Mouse (Mus musculus): ENCODE results near the gene Usp10.

Gene Usp10

DNA sequence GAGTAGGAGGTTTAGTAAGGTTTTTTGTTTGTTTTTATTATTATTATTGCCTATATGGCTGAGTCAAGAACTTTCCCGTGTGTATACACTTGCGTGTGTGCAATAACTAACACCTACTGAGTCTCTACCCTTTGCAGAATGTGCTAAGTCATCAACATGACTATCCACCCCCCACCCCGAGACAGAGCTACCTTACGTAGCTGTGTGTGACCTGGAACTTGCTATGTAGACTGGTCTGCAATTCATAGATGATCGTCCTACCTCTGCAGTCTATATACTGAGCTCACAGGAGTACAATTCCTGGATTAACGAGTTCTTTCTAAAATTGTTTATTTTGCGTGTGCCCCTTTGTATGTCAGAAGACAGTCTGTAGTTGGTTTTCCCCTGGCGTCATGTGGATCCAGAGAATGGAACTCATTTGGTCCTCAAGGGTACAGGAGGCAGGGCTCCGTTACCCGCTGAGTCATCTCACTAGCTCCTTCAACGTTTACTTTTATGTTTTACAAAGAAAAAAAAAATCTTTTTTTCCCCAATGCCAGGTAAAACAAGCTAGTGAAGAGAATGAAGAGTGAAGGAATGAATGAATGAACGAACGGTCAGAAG lies at the start of gene Usp10:
Gene Usp10, plus strand, starts transcription at position 417 of the 603 bp plus-strand sequence.
- in situ Hi-C loops (cut with MboI, MseI): loop anchor here (5.0 kb wide), 1 partner anchor 483 kb away; no protein-coding TSS in a partner anchor

GRCm38 (mm10) chr8:119861706-119862389 lies 48.3 kb upstream of the Usp10 start, which contains the start of gene Klhl36:
Gene Klhl36 (plus strand): TSS chr8:119862266.
- in situ Hi-C loops (cut with MboI, MseI): no loop called here

GRCm38 (mm10) chr8:119862390-119862734 lies 47.8 kb upstream of the Usp10 start:
- in situ Hi-C loops (cut with MboI, MseI): no loop called here

DNA sequence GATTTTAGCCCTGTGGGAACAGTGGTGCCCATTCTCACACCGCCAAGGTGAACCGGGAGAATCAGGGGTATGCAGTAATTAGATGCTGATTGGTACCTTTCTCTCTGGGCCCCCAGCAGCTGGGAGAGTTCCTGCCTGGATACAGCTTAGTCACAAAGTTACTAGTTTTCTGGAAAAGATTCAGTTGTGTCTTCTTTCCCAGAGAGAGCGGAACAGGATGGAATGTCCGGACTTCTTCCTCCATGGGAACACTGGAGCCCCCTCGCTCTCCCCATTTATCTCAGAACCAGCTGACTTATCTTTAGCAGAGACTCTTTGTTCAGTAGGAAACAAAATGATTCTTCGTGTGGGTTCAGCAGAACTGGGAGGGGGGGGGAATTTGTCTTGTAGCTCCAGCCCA lies 47.4 kb upstream of the Usp10 start:
- in situ Hi-C loops (cut with MboI, MseI): no loop called here

DNA sequence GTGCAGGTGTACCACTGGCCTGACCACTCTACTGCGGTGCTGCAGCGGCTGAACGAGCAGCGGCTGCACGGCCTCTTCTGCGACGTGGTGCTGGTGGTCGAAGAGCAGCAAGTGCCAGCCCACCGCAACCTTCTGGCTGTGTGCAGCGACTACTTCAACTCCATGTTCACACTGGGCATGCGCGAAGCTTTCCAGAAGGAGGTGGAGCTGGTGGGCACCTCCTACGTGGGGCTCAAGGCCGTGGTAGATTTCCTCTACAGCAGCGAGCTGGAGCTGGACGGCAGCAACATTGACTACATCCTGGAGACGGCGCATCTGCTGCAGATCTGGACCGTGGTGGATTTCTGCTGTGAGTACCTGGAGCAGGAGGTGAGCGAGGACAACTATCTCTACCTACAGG lies 40.5 kb upstream of the Usp10 start:
- in situ Hi-C loops (cut with MboI, MseI): no loop called here

GRCm38 (mm10) chr8:119873181-119873580 lies 37.0 kb upstream of the Usp10 start:
- in situ Hi-C loops (cut with MboI, MseI): no loop called here

- in situ Hi-C loops (cut with MboI, MseI): no loop called here
Observed at GRCm38 (mm10) chr8:119881301-119881700, 28.9 kb upstream of the Usp10 start.

DNA sequence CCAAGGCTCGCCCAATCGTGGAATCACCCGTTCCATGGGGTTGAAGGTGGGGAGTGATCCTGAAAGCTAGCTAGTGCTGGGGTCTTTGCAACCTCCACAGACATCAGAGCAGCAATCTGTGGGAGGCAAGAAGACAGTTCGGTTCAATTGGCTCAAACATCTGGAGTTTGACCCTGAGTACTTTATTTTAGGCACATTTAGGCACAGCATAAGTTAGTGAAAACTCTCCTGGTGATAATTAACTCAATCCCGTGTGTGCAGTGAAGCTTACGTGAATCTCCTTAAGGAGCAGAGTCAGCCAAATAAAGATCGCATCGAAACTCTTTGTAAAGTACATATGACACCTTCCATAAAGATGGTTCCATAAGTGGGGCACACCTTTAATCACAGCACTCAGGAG lies 28.2 kb upstream of the Usp10 start:
- in situ Hi-C loops (cut with MboI, MseI): no loop called here

GRCm38 (mm10) chr8:119883281-119883680 lies 26.9 kb upstream of the Usp10 start:
- in situ Hi-C loops (cut with MboI, MseI): no loop called here

DNA sequence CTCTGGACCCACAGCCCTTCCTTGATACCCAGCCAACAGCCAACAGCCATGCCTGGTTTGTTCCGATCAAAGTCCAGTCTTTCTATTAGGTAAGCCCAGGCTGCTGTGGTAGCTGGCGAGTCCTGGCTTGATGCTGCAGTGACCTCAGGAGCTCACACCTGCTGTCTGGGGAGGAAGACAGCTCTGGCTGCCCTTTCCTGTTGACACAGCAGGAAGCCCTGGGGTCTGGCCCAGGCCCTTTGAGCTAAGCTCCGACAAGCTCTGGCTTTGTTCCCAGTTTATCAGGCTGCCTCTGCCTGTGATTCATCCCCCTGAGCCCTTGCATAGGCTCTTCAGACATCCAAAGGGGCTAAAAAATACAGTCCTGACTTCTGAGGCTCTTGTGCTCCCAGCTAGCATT lies 24.5 kb upstream of the Usp10 start:
- in situ Hi-C loops (cut with MboI, MseI): no loop called here

- in situ Hi-C loops (cut with MboI, MseI): no loop called here
Observed at GRCm38 (mm10) chr8:119887130-119887529, 23.0 kb upstream of the Usp10 start.

- in situ Hi-C loops (cut with MboI, MseI): no loop called here
Observed at GRCm38 (mm10) chr8:119888012-119888411, 22.1 kb upstream of the Usp10 start.

- in situ Hi-C loops (cut with MboI, MseI): no loop called here
Observed at GRCm38 (mm10) chr8:119897069-119897468, 13.1 kb upstream of the Usp10 start.

DNA sequence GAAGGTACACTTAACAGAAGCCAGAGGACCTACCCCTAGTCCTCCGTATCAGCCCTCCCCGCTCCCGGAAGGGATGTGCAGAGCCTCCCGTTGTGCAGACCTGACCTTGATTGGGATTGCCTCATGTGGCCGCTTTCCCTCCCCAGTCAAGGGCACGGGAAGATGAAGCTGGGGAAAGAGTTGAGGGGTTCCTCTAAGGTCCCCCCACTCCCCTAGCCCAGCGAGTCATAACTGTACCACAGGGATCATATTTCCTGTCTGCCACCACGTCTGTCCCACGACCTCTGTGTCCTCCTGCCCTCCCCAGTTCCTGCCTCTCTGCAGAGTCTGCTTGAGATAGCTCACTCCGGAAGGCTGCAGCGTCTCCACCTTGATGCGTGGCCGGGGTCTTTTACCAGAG lies 12.2 kb upstream of the Usp10 start:
- in situ Hi-C loops (cut with MboI, MseI): no loop called here

- in situ Hi-C loops (cut with MboI, MseI): no loop called here
Observed at GRCm38 (mm10) chr8:119901349-119901748, 8.8 kb upstream of the Usp10 start.

GRCm38 (mm10) chr8:119901952-119902351 lies 8.2 kb upstream of the Usp10 start:
- in situ Hi-C loops (cut with MboI, MseI): no loop called here

- in situ Hi-C loops (cut with MboI, MseI): no loop called here
Observed at GRCm38 (mm10) chr8:119904323-119904911, 5.7 kb upstream of the Usp10 start.

DNA sequence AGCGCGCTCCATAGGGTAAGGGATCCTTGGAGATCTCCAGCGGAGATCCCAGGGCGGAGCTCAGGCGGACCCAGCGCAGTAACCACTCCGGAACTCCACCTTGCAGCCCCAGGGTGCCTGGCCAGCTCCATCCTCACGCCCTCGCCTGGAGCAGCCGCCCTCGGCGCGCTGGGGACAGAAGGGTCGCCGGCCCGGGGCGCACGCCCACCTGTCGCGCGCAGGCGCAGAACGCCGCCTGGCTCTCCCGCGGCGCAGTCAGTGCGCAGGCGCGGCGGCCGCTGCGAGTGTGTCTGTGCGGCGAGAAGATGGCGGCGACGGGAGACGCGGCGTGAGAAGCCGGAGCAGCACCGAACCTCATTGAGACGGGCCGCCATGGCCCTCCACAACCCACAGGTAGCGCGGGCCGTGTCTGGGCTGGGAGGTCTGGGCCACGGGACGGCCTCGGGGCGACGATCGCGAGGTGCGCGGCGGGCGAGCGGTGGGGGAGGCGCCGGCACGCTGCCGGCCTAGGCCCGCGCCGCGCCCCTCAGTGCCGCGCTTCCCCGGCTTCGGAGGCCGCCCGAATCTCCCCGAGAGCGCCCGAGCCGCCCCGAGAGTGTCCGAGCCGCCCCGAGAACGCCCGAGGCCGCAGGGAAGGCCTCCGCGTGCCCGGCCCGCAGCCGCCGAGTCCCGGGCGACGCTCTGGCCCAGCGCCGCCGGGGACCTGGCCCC lies 542 bp downstream of the Usp10 start, which contains the start of gene Gm20388:
Gene Gm20388, plus strand, starts transcription at position 295 of the 711 bp plus-strand sequence.
- in situ Hi-C loops (cut with MboI, MseI): loop anchor here (5.0 kb wide), 1 partner anchor 483 kb away; no protein-coding TSS in a partner anchor

DNA sequence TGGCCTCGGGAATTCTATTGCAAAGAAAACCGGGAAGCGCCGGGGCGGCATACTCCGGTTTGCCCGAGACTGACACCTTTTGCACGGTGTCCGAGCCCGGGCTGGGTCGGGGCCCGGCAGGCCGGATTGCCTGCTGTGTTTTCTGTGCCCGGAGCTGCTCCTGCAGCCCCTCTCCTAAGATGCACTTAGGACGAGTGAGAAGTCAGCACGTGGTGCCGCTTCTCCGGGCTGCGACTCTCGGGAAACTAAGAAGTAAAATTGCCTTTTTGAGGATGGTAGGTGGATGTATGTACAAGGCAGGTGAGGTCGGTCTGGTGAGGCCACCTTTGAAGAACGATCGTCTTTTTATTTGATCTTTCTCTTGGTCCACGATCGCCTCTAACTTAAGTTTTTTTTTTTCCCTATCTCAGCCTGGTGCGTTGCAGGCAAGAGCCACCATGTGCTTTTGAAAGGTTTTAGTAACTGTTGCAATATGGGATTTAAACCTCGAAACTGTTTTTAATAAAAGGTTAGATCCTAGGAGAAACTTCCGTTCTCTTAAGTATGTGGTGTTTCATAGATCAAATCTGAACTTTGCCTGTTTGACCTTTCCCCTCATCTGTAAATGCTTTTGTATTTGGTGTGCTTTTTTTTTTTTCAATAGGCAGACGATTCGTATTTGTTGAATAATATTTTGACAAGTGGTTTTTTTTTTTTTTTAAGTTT lies 1.2 kb downstream of the Usp10 start:
- in situ Hi-C loops (cut with MboI, MseI): loop anchor here (5.0 kb wide), 1 partner anchor 484 kb away; no protein-coding TSS in a partner anchor

- in situ Hi-C loops (cut with MboI, MseI): loop anchor here (5.0 kb wide), 1 partner anchor 485 kb away; no protein-coding TSS in a partner anchor
Observed at GRCm38 (mm10) chr8:119912643-119913042, 2.5 kb downstream of the Usp10 start.

GRCm38 (mm10) chr8:119913181-119913580 lies 3.0 kb downstream of the Usp10 start:
- in situ Hi-C loops (cut with MboI, MseI): loop anchor here (5.0 kb wide), 1 partner anchor 486 kb away; no protein-coding TSS in a partner anchor

Measured in regulatory T cell (primary cell).